Mouse (Mus musculus) testis, adult 2 months (tissue): ENCODE results near the gene 4933405L10Rik. TPM values are rescaled to one million over a fixed set of nuclear protein-coding genes. Genes with fewer than 3 reads are reported as not detected.
A peak's percentile ranks its signal among the peaks of the same experiment; 100 is the strongest.

ENCODE experiments used
- H3K27ac ChIP-seq: fragments of 200-500 bp; 2 replicates; pipeline ENCODE4 v1.5.1; 2012; ENCODE audit warnings: low read depth, low read length; ENCODE audit not compliant: control insufficient read depth, insufficient read depth
- H3K27me3 ChIP-seq: fragments of 200-500 bp; 2 replicates; pipeline ENCODE4 v1.6.1; 2012; ENCODE audit warnings: mild to moderate bottlenecking, low read length, moderate library complexity; ENCODE audit not compliant: control insufficient read depth, insufficient read depth
- H3K36me3 ChIP-seq: fragments of 200-500 bp; 2 replicates; pipeline ENCODE4 v1.6.1; 2012; ENCODE audit warnings: mild to moderate bottlenecking, low read length; ENCODE audit not compliant: control insufficient read depth, insufficient read depth
- H3K4me1 ChIP-seq: fragments of 200-500 bp; 2 replicates; pipeline ENCODE4 v1.6.1; 2012; ENCODE audit warnings: low read length; ENCODE audit not compliant: control insufficient read depth, insufficient read depth
- H3K4me3 ChIP-seq: fragments of 200-500 bp; 2 replicates; pipeline ENCODE4 v1.5.1; 2012; ENCODE audit warnings: low read depth, mild to moderate bottlenecking, low read length, moderate library complexity, mixed read lengths; ENCODE audit not compliant: control insufficient read depth
- CTCF ChIP-seq: fragments of 200-500 bp; IDR thresholded peaks from 2 replicates; pipeline ENCODE4 v1.5.1; 2012; ENCODE audit warnings: low read depth, mild to moderate bottlenecking, inconsistent platforms, low read length, moderate library complexity; ENCODE audit not compliant: control insufficient read depth, insufficient read depth, insufficient replicate concordance
- POLR2A ChIP-seq: fragments of 200-500 bp; IDR thresholded peaks from 2 replicates; pipeline ENCODE4 v1.6.1; 2012; ENCODE audit warnings: low read depth, mild to moderate bottlenecking, inconsistent platforms, low read length, moderate library complexity; ENCODE audit not compliant: control insufficient read depth
- polyA plus RNA-seq: library from polyadenylated mRNA; depleted of rRNA; stranded (reverse); fragments of >200 nt; gene quantifications from 2 replicates; pipeline ENCODE4 v1.2.3, GENCODE M21; 2012; rRNA removed

Gene 4933405L10Rik
- 55.8 and 60.1 TPM in 2 replicates for polyA plus RNA-seq

DNA sequence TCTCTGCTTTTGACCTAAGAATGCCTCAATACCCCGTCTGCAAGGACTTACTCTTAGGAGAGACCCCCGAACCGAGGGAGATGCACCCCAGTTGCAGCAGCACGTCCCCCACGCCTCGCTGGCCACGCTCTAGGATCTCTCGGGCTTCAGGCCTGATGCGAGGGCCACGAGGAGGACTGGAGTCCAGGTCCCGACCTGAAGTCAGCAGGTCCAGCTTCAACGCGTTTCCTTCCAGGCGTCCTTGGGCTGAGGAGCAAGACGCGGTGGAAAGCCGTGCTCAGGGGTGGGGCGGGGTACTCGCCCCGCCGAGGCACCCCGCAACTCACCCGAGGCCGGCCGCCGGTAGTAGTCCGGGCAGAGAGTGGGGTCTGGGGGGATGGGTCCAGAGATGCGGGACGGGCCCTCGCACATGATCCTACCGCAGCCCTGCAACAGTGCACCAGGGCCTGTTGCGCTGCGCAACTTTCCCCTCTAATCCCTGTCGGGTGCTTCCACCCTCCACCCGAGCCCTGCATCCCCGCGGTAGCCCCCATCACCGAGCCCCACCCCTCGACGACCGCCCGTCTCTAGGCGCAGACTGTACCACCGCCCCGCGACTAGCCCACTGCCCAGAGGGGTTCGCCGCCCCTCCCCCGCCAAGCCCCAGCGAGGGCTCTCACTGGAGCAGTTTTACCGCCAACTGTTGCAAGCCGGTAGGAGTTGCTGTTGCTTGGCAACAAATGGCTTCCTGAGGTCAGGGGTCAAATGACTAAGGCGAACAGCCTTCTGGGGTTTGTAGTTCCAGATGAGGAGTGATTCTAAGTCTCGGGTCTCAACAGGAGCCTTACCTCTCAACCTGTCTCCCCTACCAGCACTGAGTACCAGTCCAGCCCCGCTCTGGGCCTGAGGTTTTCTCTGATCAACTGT lies at the start of gene 4933405L10Rik, which contains the start of gene Enkd1:
Gene 4933405L10Rik, plus strand, starts transcription at position 158 of the 906 bp plus-strand sequence.
Gene Enkd1, minus strand, starts transcription at position 713 of the 906 bp plus-strand sequence.
- TF ChIP-seq CTCF (no peak), POLR2A (peak; percentile 53)
- Histone ChIP-seq H3K36me3 (no peaks in the 10 kb centered on the region), H3K27ac (peak within 1 kb of the TSS; percentile 83), H3K4me1 (peaks cover 25% of the 10 kb centered on the region), H3K4me3 (peak within 1 kb of the TSS; percentile 90), H3K27me3 (no peaks in the 10 kb centered on the region)

DNA sequence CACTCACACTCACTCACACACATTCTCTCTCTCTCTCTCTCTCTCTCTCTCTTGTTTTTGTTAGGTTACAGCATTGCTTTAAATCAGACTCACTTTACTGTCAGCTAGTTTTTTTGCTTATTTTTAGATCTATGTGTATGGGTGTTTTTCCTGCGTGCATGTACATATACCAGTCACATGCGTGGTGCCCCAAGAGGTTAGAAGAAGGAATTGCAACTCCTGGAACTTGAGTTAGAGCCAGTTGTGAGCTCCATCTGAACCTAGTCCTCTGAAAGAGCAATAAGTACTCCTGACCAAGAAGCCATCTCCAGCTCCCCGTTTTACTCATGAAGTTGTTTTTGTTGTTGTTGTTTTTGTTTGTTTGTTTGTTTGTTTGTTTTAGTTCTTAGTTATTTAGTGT lies 46.3 kb upstream of the 4933405L10Rik start:
- TF ChIP-seq CTCF (no peak), POLR2A (no peak)
- H3K36me3 ChIP-seq = no peaks in the 10 kb centered on the region; the same call in 1 of the 2 replicates
- no peaks in the 10 kb centered on the region for H3K4me1 ChIP-seq
- H3K27me3 ChIP-seq = no peaks in the 10 kb centered on the region
- no peak overlapping the region for H3K27ac ChIP-seq
- H3K4me3 ChIP-seq = no peak overlapping the region

DNA sequence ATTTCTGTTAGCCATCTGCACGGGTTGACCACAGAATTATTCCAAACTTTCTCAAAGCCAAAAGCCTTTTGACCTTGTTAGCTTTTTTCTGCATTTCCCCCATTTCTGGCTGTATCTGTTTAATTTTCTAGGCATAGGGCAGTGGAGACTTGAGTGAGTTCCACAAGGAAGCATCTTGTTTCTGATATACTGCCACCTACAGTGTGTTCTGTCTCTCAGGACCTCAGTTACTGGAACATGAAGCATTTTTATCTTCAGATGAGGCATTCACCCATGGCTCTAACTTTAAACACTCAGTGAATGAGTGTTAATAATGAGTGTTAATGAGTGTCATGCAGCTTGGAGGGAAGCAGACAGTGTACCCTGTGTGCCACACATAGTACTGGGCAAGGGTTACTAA lies 29.6 kb upstream of the 4933405L10Rik start:
- no peak for TF ChIP-seq POLR2A
- TF ChIP-seq CTCF = no peak
- Histone ChIP-seq H3K4me1 (no peaks in the 10 kb centered on the region), H3K4me3 (no peak overlapping the region), H3K27me3 (no peaks in the 10 kb centered on the region), H3K27ac (no peak overlapping the region), H3K36me3 (peaks cover 16% of the 10 kb centered on the region)

DNA sequence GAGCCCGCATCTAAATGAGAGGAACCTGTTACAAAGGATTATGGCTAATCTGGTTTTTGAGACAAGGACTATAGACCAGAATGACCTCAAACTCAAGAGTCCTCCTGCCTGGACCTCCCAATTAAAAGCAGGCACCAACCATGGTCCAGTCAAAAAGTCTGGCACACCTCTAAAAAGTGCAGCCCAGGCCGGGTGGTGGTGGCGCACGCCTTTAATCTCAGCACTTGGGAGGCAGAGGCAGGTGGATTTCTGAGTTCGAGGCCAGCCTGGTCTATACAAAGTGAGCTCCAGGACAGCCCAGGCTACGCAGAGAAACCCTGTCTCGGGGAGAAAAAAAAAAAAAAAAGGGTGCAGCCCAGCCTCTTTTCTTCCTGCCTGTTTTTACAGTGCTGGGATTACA lies 22.1 kb upstream of the 4933405L10Rik start:
- no peak overlapping the region for H3K4me3 ChIP-seq
- H3K27ac ChIP-seq = no peak overlapping the region
- TF ChIP-seq POLR2A (no peak), CTCF (no peak)
- peaks cover 6% of the 10 kb centered on the region for H3K36me3 ChIP-seq
- H3K27me3 ChIP-seq = no peaks in the 10 kb centered on the region
- peaks cover 4% of the 10 kb centered on the region for H3K4me1 ChIP-seq

DNA sequence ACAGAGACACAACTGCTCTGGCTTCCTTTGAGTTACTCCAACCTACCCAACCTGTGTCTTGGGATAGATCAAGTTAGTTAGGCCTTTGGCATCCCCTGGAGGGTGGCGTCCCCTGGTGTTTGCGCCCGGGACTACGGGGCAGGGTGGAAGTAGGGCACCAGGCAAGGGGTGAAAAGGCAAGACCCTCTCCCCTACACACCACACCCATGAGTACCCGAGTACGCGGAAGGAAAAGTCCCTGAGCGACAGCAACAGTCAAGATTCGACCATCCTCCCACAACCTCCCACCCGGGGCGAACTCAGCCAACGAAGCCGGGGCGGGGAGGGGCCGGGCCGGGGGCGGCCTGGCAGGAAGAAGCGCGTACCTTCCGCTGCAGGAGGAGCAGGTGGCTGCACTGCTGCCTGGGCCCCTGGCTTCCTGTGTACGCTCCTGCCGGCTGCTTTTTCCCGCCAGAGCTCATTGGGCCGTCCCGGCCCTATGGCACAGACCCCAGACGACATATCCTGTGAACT lies 21.6 kb upstream of the 4933405L10Rik start, which contains the start of gene Carmil2:
Gene Carmil2, plus strand, starts transcription at position 479 of the 513 bp plus-strand sequence.
- peaks cover 4% of the 10 kb centered on the region for H3K4me1 ChIP-seq
- peak within 1 kb of the TSS; percentile 12; the same call in 1 of the 2 replicates for H3K4me3 ChIP-seq
- H3K27ac ChIP-seq = no peak within 1 kb of the TSS
- TF ChIP-seq CTCF (peak; percentile 70; the same call in 1 of the 2 replicates), POLR2A (no peak)
- peaks cover 6% of the 10 kb centered on the region for H3K36me3 ChIP-seq
- H3K27me3 ChIP-seq = no peaks in the 10 kb centered on the region

DNA sequence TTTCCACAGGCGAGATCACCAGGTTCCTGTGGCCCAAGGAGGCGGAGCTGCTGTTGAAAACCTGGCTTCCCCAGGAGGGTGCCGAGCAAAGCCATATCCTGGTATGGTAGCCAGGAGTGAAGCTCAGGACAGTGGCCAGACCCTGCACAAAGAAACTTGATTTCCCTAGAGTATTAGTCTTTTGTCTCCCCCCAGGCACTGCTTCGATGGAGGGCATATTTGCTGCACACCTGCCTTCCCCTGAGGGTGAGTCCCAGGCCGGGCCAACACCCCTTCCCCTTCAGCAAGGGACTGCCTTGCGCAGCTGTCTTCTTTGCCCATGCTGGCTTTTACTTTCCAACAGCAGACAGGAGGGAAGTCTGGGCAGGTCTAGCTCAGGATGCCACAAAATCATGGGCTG lies 20.9 kb upstream of the 4933405L10Rik start:
- no peak overlapping the region for H3K4me3 ChIP-seq
- H3K4me1 ChIP-seq = peaks cover 4% of the 10 kb centered on the region
- H3K27ac ChIP-seq = no peak overlapping the region
- H3K36me3 ChIP-seq = peaks cover 2% of the 10 kb centered on the region; the same call in 1 of the 2 replicates
- H3K27me3 ChIP-seq = no peaks in the 10 kb centered on the region
- no peak for TF ChIP-seq POLR2A
- no peak for TF ChIP-seq CTCF

DNA sequence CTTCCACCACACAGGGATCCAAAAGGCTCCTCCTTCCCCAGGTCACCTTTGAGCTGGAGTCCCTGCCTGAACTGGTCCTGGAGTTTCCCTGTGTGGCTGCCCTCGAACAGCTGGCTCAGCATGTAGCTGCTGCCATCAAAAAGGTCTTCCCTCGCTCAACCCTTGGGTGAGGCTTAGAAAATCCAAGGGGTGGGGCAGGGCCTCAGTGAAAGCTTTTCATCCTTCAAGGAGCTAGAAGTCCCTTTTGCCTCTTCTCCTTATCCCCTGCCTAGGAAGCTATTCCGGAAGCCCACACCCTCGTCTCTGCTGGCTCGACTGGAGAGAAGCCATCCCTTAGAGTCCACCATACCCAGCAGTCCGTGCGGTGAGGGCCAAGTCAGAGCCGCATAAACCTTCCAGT lies 19.9 kb upstream of the 4933405L10Rik start:
- TF ChIP-seq CTCF (no peak), POLR2A (no peak)
- no peak overlapping the region for H3K4me3 ChIP-seq
- peaks cover 4% of the 10 kb centered on the region for H3K4me1 ChIP-seq
- H3K36me3 ChIP-seq = no peaks in the 10 kb centered on the region; the same call in 1 of the 2 replicates
- H3K27ac ChIP-seq = no peak overlapping the region
- no peaks in the 10 kb centered on the region for H3K27me3 ChIP-seq

DNA sequence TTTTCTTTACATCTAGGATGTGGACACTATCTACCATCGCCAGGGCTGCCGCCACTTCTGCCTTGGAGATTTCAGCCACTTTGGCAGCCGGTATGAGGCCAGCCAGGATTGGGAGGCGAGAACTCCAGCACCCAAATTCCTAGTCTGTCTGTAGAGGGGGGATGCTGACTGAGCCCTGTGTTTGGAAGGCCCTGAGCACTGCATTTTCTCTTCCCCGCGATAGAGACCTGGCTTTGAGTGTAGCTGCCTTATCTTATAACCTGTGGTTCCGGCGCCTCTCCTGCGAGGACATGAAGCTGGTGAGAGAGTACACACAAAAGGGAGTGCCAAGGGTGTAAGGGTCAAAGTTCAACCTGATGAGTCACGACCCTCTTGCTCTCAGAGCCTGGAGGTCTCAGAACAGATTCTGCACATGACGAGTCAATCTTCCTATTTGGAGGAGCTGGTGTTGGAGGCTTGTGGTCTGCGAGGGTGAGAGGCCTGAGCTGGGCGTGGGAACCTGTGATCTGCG lies 19.2 kb upstream of the 4933405L10Rik start:
- no peak overlapping the region for H3K27ac ChIP-seq
- H3K27me3 ChIP-seq = no peaks in the 10 kb centered on the region
- H3K4me1 ChIP-seq = peaks cover 4% of the 10 kb centered on the region
- TF ChIP-seq POLR2A (no peak), CTCF (no peak)
- no peaks in the 10 kb centered on the region for H3K36me3 ChIP-seq
- no peak overlapping the region for H3K4me3 ChIP-seq
